Mouse (Mus musculus) neural tube, embryonic 10.5 days (tissue): ENCODE measurements at regions not wholly inside any gene's neighbourhood (a gene's known extent, or its start where the extent isn't known, plus 50 kb on each side); places are given as distances from the start of the nearest gene placed in this dataset.
A peak's percentile ranks its signal among the peaks of the same experiment; 100 is the strongest.

Experiments
- DNase-seq: peaks from one replicate; pipeline ENCODE4 v3.0.0-alpha.2; 2017; ENCODE audit warnings: low spot score; ENCODE audit errors: extremely low spot score

- DNase-seq: no peak
These were observed 1650.7 kb upstream of the Tenm2 start for GRCm38 (mm10) chr11:38886466-38886865.

DNA sequence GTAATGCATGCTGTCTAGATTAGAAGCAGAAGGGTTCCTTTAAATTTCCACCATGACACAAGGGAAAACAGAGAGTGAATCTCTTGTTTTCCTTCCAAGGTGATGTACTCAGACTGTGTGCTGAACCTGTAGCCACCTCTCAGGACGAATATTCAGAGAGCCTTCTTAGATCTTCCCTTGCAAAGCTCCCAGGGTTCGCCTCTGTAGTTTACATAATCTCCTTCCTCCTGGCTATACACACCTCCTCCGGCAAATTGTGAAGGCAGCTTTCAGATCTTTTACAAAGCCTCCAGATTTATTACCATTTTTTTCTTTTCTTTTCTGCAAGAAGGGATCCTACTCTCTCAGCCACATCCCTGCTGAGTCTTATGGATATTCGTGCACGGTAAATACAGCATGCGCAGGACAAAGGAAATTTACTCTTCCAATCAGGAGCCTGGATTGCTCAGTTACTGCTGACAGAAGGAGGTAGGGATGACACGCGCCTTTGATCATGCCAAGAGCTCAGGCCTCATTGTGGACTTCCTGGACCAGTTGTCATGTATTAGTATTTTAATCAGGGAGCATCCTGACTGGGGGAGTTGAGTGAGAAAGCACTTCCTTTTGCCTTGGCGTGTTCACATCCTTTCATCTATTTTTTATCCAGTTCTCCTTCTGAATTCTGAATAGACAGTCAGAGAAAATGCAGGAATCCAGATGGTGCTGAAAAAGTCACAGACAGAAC, 1626.0 kb upstream of the Tenm2 start:
- DNase-seq: no peak

DNA sequence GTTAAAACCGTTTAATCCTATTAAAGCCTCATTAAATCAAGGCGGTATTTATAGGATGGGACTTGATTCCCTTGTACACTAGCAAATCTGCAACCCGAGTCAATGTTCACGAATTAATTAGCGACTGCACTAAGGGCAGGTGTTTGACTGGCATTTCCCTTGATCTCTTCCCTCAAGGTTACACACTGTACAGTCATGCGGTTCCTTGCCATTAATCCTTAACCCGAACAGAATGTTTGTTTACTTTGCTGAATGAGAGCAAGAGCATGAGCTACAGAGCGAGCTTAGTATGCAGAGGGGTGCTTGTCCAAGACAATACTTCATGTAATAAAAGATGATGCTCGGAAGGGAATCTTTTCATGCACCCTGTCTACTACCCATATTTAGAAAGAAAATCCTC, 1620.9 kb upstream of the Tenm2 start:
- DNase-seq: no peak

DNA sequence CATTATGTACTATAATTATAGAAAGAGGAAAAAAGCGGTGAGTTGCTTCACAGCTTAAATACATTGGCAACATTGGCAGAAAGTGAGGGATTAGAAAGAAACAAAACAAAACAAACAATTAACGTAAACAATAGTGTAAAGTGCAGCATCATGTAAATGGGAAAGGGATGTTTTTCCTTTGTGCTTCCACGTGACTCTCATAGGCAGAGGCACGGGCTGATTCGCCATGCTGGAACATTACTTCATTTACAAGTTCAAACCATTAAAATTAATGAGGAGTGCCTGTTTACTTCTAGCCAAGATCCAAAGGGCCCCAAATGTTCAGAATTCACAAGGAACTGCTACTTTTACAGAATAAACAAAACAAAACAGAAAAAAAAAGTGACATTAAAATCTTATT, 1593.4 kb upstream of the Tenm2 start:
- no peak for DNase-seq

DNA sequence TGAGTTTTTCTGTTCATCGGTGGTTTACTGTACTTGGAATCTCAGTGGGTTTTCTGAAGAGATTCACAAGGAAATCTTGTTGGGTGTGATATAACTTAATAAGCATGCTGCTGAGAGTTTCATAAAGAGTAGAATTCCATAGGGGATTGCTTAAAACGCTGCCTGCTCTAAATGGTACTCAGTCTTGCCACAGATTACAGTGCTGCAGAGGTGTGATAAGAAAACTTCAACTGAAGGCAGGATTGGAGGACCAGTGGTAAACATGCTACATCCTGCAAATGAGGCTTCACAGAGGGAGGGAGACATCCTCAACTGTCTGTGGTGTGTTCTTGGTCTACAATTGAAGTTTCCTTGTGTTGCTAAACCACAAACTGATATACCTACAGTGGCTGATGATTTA, 1592.6 kb upstream of the Tenm2 start:
- DNase-seq: no peak

GRCm38 (mm10) chr11:38825172-38825753, 1589.5 kb upstream of the Tenm2 start:
- no peak for DNase-seq

GRCm38 (mm10) chr11:38818141-38818540, 1582.4 kb upstream of the Tenm2 start:
- no peak for DNase-seq

DNA sequence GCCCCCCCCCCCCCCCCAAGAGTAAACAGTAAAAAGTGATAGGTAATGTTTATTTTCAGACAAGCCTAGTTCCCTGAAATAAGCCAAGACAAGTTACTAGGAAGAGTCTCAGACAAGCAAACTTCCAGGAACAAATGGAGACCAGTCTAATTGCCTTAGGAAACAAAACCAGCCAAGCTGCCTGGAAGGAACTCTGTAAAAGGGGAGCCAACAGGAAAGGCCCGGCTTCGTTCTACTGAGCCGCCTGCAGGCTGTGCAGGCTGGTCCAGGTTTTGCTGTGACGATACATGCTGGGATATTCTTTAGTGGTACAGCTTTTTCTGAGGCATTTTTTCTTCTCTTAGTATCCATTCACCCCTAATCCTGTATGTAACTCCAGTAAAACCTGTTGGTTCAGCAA, 1547.8 kb upstream of the Tenm2 start:
- no peak for DNase-seq

DNA sequence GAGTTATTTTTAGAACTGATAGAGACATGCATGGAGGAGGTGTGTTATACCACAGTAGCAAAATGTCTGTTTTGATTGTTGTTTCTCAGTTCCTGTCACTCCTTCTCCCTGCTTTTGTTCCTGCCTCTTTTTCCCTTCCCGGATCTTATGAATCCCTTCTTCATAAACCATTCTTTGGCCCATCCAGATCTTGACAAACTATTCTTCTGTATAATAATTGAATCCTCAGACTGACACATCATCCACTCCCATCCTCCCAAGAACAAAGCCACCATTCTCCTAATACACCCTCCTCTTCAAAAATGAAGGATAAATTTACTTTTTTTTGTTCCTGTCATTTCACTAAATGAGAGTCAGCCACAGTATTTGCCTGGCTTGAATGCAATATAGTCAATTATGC, 1543.8 kb upstream of the Tenm2 start:
- no peak for DNase-seq

DNA sequence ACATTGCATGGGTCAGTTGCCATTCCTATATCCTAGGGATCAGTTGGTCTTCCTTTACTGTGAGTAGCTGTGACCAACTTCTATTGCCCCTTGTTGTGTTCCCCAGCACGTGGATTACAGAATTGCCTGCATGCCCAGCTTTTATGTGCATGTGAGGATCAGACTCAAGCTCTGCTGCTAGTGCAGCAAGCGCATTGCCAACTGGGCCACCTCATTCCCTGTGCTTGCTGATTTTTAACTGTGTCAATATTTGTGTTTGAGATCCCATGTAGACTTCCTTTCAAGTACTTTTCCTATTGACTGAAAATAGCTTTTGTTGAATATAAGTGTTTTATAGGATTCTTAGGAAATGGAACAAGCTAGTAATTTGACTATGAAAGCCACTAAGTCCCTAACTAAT, 1526.5 kb upstream of the Tenm2 start:
- no peak for DNase-seq

GRCm38 (mm10) chr11:38747549-38747948, 1511.8 kb upstream of the Tenm2 start:
- DNase-seq: peak; percentile 44

- DNase-seq: no peak
These were observed 1493.3 kb upstream of the Tenm2 start for GRCm38 (mm10) chr11:38729101-38729500.

DNA sequence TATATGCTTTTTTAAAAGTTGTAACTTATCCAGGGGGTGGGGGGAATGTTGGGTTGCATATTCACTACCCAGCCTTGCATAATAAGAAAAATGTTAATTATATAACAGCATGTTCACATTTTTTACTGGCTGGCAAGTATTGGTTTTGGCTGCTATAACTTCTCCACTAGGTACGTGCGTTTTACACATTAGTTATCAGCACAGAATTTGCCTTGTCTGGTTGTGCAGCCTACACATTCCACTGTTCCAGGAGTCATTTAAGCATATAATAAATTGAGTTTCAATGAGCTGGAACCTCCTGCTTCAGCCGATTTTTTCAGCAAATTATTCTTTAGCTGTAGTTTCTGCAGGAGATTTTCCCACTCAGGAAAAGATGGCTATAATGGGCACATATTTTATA, 1479.9 kb upstream of the Tenm2 start:
- DNase-seq: no peak

- no peak for DNase-seq
These were observed 1445.5 kb upstream of the Tenm2 start for GRCm38 (mm10) chr11:38681264-38681663.

DNA sequence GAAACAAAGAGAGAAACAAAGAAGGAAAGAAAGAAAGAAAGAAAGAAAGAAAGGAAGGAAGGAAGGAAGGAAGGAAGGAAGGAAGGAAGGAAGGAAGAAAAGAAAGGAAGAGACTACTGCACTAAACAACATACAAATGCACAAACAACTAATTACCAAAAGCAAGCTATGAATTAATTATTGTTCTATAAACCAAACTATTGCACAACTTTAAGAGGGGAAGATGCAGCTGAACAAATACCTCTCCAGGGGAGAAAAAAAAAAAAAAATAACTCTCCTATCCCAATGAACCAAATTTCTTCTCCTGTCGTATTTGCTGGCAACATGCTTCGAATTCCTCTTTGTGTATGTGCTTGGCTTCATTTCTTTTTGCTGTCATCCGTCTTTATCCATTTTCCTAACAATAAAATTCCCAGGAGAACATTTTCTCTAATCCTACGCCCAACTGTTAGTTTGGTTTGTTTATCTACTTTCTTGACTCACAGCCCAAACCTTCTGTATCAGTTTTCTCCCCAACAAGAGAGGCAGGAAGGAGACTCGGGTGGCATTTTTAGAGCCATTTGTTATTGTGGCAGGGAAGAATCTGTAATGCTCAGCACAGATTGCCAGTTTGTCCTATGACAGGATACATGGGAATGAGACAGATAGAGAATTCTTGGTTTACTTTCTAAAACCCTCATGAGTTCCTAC, 1437.7 kb upstream of the Tenm2 start:
- DNase-seq: no peak
